8 mouse cellular contexts compared by ENCODE assay signal in the genomic region with DNA sequence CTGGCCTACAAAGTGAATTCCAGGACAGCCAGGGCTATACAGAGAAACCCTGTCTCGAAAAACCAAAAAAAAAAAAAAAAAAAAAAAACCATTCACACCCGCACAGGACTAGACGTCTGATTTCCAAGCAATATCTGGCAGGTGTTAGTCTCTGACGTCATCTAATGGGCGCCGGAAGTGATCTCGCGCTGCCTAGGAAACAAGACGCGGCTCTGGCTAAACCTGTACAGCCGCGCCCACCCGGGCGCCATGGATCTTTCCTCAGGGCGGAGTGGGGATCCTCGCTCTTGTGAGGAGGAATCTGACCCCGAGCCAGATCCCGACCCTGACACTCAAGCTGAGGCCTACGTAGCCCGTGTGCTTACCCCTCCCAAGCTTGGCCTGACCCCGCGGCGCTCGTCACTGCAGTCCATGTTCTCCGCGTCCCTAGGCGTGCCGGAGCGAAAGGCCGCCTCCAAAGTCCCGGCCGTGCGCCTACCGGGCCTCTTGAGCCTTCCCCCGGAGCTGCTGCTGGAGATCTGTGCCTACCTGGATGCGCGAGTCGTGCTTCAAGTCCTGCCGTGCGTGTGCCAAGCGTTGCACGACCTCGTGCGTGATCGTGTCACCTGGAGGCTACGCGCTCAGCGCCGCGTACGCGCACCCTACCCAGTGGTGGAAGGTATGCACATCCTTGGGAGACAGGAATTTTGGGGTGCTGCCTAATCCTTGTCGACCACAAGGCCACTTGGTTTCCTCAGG. TPM values are rescaled to one million over a fixed set of nuclear protein-coding genes. Genes with fewer than 3 reads are reported as not detected.
A peak's percentile ranks its signal among the peaks of the same experiment; 100 is the strongest.
DNase-seq lines count a peak whose midpoint lies in the region; ATAC-seq and TF ChIP-seq lines count a peak whose summit lies in the region.

A gene (plus strand): TSS at position 177 of the 738 bp plus-strand sequence.

- H3K4me1 ChIP-seq in hindbrain, postnatal 0 days (ENCODE audit: insufficient read depth, low read length), result peaks cover 11% of the 10 kb centered on the region
- H3K4me1 ChIP-seq in megakaryocyte, embryonic 14.5 days, result peaks cover 27% of the 10 kb centered on the region

- H3K4me2 ChIP-seq in hindbrain, postnatal 0 days (ENCODE audit: low read depth, low read length), result peak within 1 kb of the TSS; percentile 95

- DNase-seq in WW6 (ENCODE audit: low read depth, low spot score), result peak; percentile 92
- DNase-seq in cerebellum, postnatal 4 days (ENCODE audit: low spot score in 2 of 2), result peak; percentile 75 to 88
- DNase-seq in gastrocnemius, adult 2 months, result peak; percentile 88
- peak; percentile 97 for DNase-seq in hindbrain, postnatal 0 days (ENCODE audit: low spot score)
- DNase-seq in left cerebral cortex, adult 8-10 months (ENCODE audit: low spot score in 2 of 2), result peak; percentile 84 to 91
- DNase-seq in right cerebral cortex, postnatal 10 days (ENCODE audit: low spot score in 2 of 2), result peak; percentile 94 to 97
- DNase-seq in urinary bladder, postnatal 25 days (ENCODE audit: low spot score), result peak; percentile 85

- intact Hi-C loops in gastrocnemius, adult 2 months (cut with DNase I), result no loop called here

- H3K36me3 ChIP-seq in hindbrain, postnatal 0 days (ENCODE audit: insufficient read depth, low read length), result peaks cover 12% of the 10 kb centered on the region
- peaks cover 47% of the 10 kb centered on the region for H3K36me3 ChIP-seq in megakaryocyte, embryonic 14.5 days (replicated peaks; ENCODE audit: low read length)

- H3K9me3 ChIP-seq in hindbrain, postnatal 0 days (ENCODE audit: low read length), result no peaks in the 10 kb centered on the region
- H3K9me3 ChIP-seq in megakaryocyte, embryonic 14.5 days, result no peaks in the 10 kb centered on the region

- WGBS in hindbrain, postnatal 0 days, result under 1% methylated on average over 52 of the region's 53 CpGs

- ATAC-seq in hindbrain, postnatal 0 days, result peak; percentile 96

- H3K27me3 ChIP-seq in hindbrain, postnatal 0 days (ENCODE audit: insufficient read depth, low read length), result no peaks in the 10 kb centered on the region
- H3K27me3 ChIP-seq in megakaryocyte, embryonic 14.5 days (replicated peaks), result peaks cover 4% of the 10 kb centered on the region

- no peak for TF ChIP-seq CTCF in gastrocnemius, adult 2 months (IDR thresholded peaks at IDR 0.05)
- TF ChIP-seq CTCF in hindbrain, postnatal 0 days (IDR thresholded peaks at IDR 0.05; ENCODE audit: low read depth), result peak; percentile 24; the same call in 1 of the 2 replicates

- peak within 1 kb of the TSS; percentile 76 for H3K27ac ChIP-seq in gastrocnemius, adult 2 months
- peak within 1 kb of the TSS; percentile 81 for H3K27ac ChIP-seq in hindbrain, postnatal 0 days

- H3K4me3 ChIP-seq in gastrocnemius, adult 2 months, result peak within 1 kb of the TSS; percentile 99
- H3K4me3 ChIP-seq in hindbrain, postnatal 0 days (ENCODE audit: low read length), result peak within 1 kb of the TSS; percentile 96
- peak within 1 kb of the TSS; percentile 100 for H3K4me3 ChIP-seq in megakaryocyte, embryonic 14.5 days (replicated peaks)

- peak within 1 kb of the TSS; percentile 81 for H3K9ac ChIP-seq in hindbrain, postnatal 0 days (replicated peaks; ENCODE audit: low read length)

RNA-seq across cellular contexts. Expression of the gene that starts here (rescaled TPM):
- 1 to 10 TPM; 1.4 to 1.5 TPM for total RNA-seq in gastrocnemius, adult 2 months (2021)
- total RNA-seq in hindbrain, postnatal 0 days (2014; rRNA removed), result 104 and 114 TPM in 2 replicates
- polyA plus RNA-seq in hindbrain, postnatal 0 days (2015; fragmentation: Nextera tagmentation; extraction: Ambion mirVana), result 78.9 and 82.2 TPM in 2 replicates
- 10 to 100 TPM; 20.1 to 22.0 (median 21.1) TPM for total RNA-seq in left cerebral cortex, adult 8-10 months (2022)
- 14.6 and 15.5 TPM in 2 replicates for polyA plus RNA-seq in megakaryocyte, embryonic 14.5 days (2012; ENCODE audit: insufficient read depth, low replicate concordance)

Comparison
In these comparisons a context has a peak if more than half of its experiments do, and no peak if none do; other contexts are left out.
1. Peak in every context shown above with its lines: DNase-seq, ATAC-seq, H3K4me3 ChIP-seq and H3K27ac ChIP-seq.
2. RNA of the gene that starts here (total RNA-seq): 104 to 114 TPM in hindbrain, postnatal 0 days and 20.1 to 22.0 TPM in left cerebral cortex, adult 8-10 months; 1.4 to 1.5 TPM in gastrocnemius, adult 2 months; every median in the first group is over 4 times any median in the second.